Mouse (Mus musculus) stomach, embryonic 16.5 days (tissue): ENCODE results near the gene Soga1. TPM values are rescaled to one million over a fixed set of nuclear protein-coding genes. Genes with fewer than 3 reads are reported as not detected.
A peak's percentile ranks its signal among the peaks of the same experiment; 100 is the strongest.

Experiments used
- ATAC-seq: fragments of 200-750 bp; cut with Nextera tagmentation; 2 replicates; pipeline ENCODE4 v1.8.0; 2017; ENCODE audit warnings: moderate number of reproducible peaks, moderate TSS enrichment; ENCODE audit not compliant: insufficient read depth, low FRiP score
- H3K27ac ChIP-seq: fragments of 300-500 bp; sonication (generic); 2 replicates; pipeline ENCODE4 v1.5.1; 2014; ENCODE audit warnings: low read length
- H3K27me3 ChIP-seq: fragments of 300-500 bp; sonication (generic); 2 replicates; pipeline ENCODE4 v1.6.1; 2014; ENCODE audit warnings: low read length, control low read depth, mixed read lengths; ENCODE audit not compliant: control insufficient read depth, insufficient read depth
- H3K36me3 ChIP-seq: fragments of 300-500 bp; sonication (generic); 2 replicates; pipeline ENCODE4 v1.6.1; 2014; ENCODE audit warnings: low read length; ENCODE audit not compliant: control insufficient read depth, insufficient read depth
- H3K4me1 ChIP-seq: fragments of 300-500 bp; sonication (generic); 2 replicates; pipeline ENCODE4 v1.6.1; 2014; ENCODE audit warnings: low read length, control low read depth, mixed read lengths; ENCODE audit not compliant: control insufficient read depth, insufficient read depth
- H3K4me2 ChIP-seq: fragments of 300-500 bp; sonication (generic); 2 replicates; pipeline ENCODE4 v1.6.1; 2014; ENCODE audit warnings: low read depth, low read length, mixed read lengths
- H3K4me3 ChIP-seq: fragments of 300-500 bp; sonication (generic); replicated peaks from 2 replicates; pipeline ENCODE4 v1.5.1; 2014; ENCODE audit warnings: mild to moderate bottlenecking, low read length
- H3K9ac ChIP-seq: fragments of 300-500 bp; sonication (generic); 2 replicates; pipeline ENCODE4 v1.6.1; 2014; ENCODE audit warnings: low read length
- H3K9me3 ChIP-seq: fragments of 300-500 bp; sonication (generic); replicated peaks from 2 replicates; pipeline ENCODE4 v1.6.1; 2016; ENCODE audit warnings: low read length, control low read depth; ENCODE audit not compliant: control insufficient read depth
- WGBS: fragments of 180-500 bp; shearing (Covaris S2); extraction: QIAGEN DNeasy Blood & Tissue Kit; methylation state at CpG from one replicate; pipeline ENCODE4 v1.1.7; 2014; 5-methylcytosine and 5-hydroxymethylcytosine counted together
- polyA plus RNA-seq: library from polyadenylated mRNA; unstranded; fragments of >200 nt; fragmentation: Nextera tagmentation; extraction: Ambion mirVana; gene quantifications from 2 replicates; pipeline ENCODE4 v1.2.1, GENCODE M21; 2015

The Soga1 gene
- polyA plus RNA-seq, 1 experiment from 2014 or later: 2.1 TPM

DNA sequence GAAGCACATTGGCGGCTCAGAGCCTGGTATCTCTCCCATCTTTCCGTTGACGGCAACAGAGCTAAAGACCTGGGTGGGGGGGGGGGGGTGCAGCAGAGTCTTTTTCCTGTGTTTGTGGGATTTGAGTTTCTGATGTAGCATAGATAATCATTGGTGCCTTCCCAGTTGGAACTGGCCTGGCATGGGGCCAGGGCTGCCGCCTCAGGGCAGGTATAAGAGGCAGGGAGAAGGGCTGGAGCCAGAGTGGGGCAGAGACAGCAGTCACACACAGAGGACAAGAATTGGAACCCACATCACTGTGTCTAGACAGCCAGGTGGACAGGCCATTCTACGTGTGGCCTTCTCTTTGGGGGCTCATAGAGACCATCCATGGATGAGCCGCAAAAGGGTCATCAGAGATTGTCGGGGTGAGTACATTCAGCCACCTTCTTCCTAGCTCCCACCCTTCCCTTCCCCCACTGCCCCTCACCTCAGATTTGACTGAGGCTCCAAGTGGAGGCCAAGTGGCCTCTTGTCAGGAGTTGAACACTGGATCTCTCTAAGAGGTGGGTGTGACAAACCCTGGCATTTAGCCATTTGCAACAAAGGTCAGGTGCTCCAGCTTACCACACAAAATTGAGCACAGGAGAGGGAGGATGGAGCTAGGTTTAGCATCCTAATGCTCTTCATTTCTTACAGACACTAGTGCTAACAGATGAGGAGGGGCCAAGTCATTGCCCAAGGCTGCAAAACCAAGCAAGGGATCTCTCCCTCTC, 6.0 kb upstream of the Soga1 start:
- Histone ChIP-seq H3K4me3 (no peak overlapping the region), H3K4me1 (no peaks in the 10 kb centered on the region), H3K9me3 (no peaks in the 10 kb centered on the region), H3K36me3 (no peaks in the 10 kb centered on the region), H3K9ac (no peak overlapping the region), H3K27me3 (no peaks in the 10 kb centered on the region), H3K4me2 (no peak overlapping the region), H3K27ac (no peak overlapping the region)
- 81% methylated on average over 7 of the region's 7 CpGs for WGBS
- ATAC-seq: no peak

DNA sequence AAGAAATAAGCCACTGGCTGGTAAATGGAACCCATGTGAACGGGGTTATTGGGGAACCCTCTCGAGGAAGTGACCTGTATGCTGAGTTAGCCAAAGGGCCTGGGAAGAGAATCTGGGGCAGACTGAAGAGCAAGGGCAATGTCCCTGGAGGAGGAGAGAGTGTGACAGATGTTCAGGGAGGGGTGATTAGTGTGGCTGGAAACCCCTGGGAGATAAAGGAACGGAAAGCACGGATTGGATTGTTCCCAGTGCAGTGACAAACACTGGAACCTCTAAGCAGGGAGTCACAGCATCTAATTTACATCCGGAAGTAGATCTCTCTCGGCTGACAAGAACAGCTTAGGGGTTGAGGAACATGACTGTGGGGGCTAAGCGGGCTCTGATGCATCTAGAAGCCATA, 2.9 kb upstream of the Soga1 start:
- no peaks in the 10 kb centered on the region for H3K9me3 ChIP-seq
- no peak overlapping the region for H3K27ac ChIP-seq
- no peak overlapping the region for H3K4me3 ChIP-seq
- ATAC-seq: no peak
- no peaks in the 10 kb centered on the region for H3K27me3 ChIP-seq
- H3K4me2 ChIP-seq: no peak overlapping the region
- H3K9ac ChIP-seq: no peak overlapping the region
- H3K36me3 ChIP-seq: no peaks in the 10 kb centered on the region
- WGBS: 31% methylated on average over 7 of the region's 7 CpGs
- peaks cover 8% of the 10 kb centered on the region for H3K4me1 ChIP-seq

DNA sequence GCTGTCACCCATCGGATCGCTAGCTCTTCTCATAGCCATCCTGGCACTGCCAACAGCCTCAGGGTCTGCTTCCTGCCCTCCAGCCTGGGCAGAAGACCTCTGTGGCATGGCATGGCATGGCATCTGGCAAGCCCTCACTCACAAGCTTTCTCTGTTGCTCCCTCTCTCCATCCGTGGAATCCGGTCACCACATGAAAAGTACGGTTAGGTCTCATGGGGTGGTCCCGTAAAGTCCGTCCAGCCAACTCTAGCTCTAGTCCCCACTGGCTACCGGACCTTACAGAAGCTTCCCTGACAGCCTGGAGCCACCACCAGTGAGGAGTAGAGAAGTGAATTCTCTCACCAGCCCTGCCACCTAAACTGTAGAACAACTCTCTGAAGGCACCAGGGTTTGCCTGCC, 2.3 kb upstream of the Soga1 start:
- no peak overlapping the region for H3K4me2 ChIP-seq
- H3K4me3 ChIP-seq: no peak overlapping the region
- H3K27me3 ChIP-seq: no peaks in the 10 kb centered on the region
- H3K9me3 ChIP-seq: no peaks in the 10 kb centered on the region
- WGBS: 91% methylated on average over 8 of the region's 8 CpGs
- H3K36me3 ChIP-seq: no peaks in the 10 kb centered on the region
- H3K4me1 ChIP-seq: peaks cover 14% of the 10 kb centered on the region
- H3K9ac ChIP-seq: no peak overlapping the region
- ATAC-seq: no peak
- no peak overlapping the region for H3K27ac ChIP-seq

DNA sequence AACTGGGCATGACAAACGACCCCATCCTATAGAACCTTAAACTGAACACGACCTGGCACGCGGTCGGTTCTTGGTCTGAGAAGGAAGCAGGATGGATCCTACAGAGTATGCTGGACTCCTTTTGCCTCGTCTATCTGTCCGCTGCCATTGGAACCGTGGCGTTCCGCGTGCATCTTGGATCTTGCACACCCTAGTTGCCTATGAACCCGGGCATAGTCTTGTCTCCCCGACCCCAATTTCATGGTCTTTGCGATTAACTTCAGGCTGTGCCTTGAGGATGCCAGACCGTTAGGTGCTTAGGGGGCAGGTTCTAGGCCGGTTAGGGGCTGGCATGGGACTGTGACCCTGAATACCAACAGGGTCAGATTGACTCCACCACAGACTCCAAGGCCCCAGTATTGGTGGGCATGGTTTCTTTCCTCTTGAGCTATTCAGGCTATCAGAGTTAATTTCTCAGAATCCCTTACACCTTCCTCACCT, 687 bp upstream of the Soga1 start:
- WGBS: 11% methylated on average over 16 of the region's 16 CpGs
- peak overlapping the region; percentile 93 for H3K27ac ChIP-seq

DNA sequence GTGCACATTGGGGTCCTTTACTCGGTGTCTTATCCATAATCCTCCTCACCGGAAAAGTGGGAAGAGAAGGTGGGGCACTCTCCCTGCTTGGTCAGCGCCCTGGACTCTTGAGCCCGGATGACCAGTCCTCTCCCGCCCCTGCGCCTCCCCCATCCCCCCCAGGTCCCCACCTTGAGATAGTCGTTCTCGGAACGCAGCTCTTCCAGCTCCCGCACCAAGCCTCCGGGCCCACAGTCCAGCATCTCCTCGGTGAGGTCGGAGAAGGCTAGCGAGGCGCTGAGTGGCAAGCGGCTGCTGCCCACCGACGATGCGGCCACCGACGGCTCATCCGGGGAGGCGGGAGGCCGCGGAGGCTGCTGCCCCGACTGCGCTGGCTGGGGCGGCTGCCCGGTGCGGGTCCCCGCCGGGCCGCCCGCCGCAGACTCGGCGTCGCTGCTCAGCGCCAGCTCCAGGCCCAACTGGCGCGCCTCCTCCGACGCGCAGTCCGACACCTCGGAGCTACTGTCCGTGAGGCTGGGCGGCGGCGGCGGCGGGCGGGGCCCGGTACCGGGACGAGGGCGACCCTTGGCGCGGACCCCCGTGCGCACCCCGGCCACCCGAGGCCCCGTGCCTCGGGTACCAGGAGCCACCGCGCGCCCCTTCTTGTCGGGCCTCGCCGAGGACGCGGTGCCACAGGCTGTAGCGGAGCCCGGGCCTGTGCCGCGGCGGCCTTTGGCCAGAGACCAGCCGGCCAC, 828 bp downstream of the Soga1 start:
- Histone ChIP-seq H3K4me1 (peaks cover 43% of the 10 kb centered on the region), H3K9ac (peak overlapping the region; percentile 92), H3K36me3 (no peaks in the 10 kb centered on the region), H3K27me3 (no peaks in the 10 kb centered on the region), H3K27ac (peak overlapping the region; percentile 93), H3K4me3 (peak overlapping the region; percentile 78), H3K4me2 (peak overlapping the region; percentile 74), H3K9me3 (no peaks in the 10 kb centered on the region)
- under 1% methylated on average over 73 of the region's 79 CpGs for WGBS
- ATAC-seq: no peak

More for the DNA sequence above, 687 bp upstream of the Soga1 start:
- Histone ChIP-seq H3K9me3 (no peaks in the 10 kb centered on the region), H3K4me1 (peaks cover 30% of the 10 kb centered on the region), H3K27me3 (no peaks in the 10 kb centered on the region), H3K9ac (peak overlapping the region; percentile 92), H3K36me3 (no peaks in the 10 kb centered on the region), H3K4me3 (peak overlapping the region; percentile 78), H3K4me2 (peak overlapping the region; percentile 74)
- ATAC-seq: no peak

DNA sequence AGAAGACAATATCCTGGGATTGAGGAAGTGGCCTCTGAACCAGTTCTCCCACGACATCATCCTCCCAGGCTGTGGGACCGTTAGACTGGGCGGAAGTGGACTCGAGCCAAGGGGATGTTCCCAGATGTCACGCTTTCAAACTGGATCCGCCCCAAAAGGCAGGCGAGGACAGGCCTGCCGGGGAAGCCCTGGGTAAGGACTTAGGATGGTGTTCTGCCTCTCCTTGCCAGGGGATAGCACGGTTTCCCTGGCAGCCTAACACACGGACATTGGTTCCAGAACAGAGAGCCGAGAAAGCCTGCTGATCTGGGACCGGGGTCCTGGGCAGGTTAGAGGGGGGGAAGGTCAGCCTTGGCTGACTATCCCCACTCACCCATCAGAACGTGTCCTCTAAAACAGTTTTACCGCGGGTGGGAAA, 1.4 kb downstream of the Soga1 start:
- peak; percentile 12; the same call in 1 of the 2 replicates for ATAC-seq
- H3K9me3 ChIP-seq: no peaks in the 10 kb centered on the region
- peak overlapping the region; percentile 92 for H3K9ac ChIP-seq
- WGBS: 5% methylated on average over 15 of the region's 15 CpGs
- H3K4me1 ChIP-seq: peaks cover 49% of the 10 kb centered on the region
- no peaks in the 10 kb centered on the region for H3K27me3 ChIP-seq
- H3K36me3 ChIP-seq: no peaks in the 10 kb centered on the region
- peak overlapping the region; percentile 78 for H3K4me3 ChIP-seq
- peak overlapping the region; percentile 93 for H3K27ac ChIP-seq
- peak overlapping the region; percentile 74 for H3K4me2 ChIP-seq

DNA sequence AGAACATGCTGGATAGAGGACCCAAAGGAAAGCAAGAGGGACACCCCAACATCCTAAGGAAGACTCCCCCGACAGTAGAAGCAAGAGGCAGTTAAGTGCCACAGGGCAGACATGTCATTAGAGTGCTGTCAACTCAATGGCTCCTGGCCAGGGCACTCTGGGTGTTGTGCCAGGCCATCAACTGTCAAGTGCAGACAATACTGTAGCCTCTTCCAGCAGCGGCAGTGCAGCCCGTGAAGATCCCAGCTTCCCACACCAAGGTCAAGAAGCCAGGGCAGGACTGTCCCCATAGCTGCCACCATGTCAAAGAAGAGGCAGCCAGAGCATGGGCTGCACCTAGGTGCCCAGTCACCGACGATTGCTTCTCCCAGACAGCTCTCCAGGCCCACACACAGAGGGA, 1.9 kb downstream of the Soga1 start:
- WGBS: 30% methylated on average over 5 of the region's 5 CpGs
- peak overlapping the region; percentile 92 for H3K9ac ChIP-seq
- no peak for ATAC-seq
- peak overlapping the region; percentile 93 for H3K27ac ChIP-seq
- H3K4me1 ChIP-seq: peaks cover 54% of the 10 kb centered on the region
- H3K36me3 ChIP-seq: no peaks in the 10 kb centered on the region
- H3K4me2 ChIP-seq: peak overlapping the region; percentile 74
- no peaks in the 10 kb centered on the region for H3K27me3 ChIP-seq
- H3K4me3 ChIP-seq: peak overlapping the region; percentile 78
- H3K9me3 ChIP-seq: no peaks in the 10 kb centered on the region

DNA sequence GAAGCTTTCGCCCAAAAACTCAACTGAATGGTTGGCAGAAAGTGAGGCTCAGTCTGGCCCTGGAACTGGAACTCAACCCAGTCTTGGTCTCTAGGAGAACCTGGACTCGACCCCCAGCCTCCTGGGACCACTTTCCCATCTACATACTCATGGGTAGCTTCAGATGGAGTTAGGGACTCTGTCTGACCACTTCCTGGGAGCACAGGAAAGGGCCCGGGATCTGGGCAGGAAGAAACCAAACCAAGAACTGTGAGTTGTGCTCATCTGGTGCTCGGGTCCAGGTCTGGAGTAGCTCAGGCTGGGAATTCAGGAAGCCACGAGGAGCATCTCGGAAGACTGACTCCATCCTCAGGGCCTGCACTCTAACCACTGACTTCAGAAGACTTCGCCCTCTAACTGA, 2.5 kb downstream of the Soga1 start:
- H3K9me3 ChIP-seq: no peaks in the 10 kb centered on the region
- H3K27ac ChIP-seq: peak overlapping the region; percentile 28; the same call in 1 of the 2 replicates
- ATAC-seq: no peak
- no peaks in the 10 kb centered on the region for H3K36me3 ChIP-seq
- WGBS: 74% methylated on average over 7 of the region's 7 CpGs
- H3K4me3 ChIP-seq: peak overlapping the region; percentile 78
- H3K9ac ChIP-seq: peak overlapping the region; percentile 92; the same call in 1 of the 2 replicates
- H3K4me1 ChIP-seq: peaks cover 59% of the 10 kb centered on the region
- H3K4me2 ChIP-seq: peak overlapping the region; percentile 74
- H3K27me3 ChIP-seq: no peaks in the 10 kb centered on the region

DNA sequence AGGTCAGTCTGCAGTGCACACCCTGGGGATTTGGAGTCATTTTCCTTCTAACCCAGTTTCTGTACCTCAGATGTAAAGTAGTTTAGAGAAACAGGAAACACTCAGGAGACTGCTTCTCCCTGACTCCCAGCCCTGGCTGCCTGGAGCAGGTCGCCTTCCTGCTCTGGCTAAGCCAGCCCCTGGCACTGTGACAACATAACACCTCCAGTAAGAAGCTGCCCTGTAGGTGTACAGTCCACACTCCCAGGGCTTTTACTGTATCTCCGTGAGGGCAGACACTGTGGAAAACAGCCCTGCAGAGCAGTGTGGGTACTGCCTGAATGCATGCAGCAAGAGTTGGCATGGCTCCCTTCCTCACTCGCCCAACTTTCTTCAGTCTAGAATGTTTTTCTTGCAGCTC, 3.4 kb downstream of the Soga1 start:
- Histone ChIP-seq H3K9me3 (no peaks in the 10 kb centered on the region), H3K4me2 (peak overlapping the region; percentile 74), H3K4me1 (peaks cover 68% of the 10 kb centered on the region), H3K4me3 (peak overlapping the region; percentile 9; the same call in 1 of the 2 replicates), H3K36me3 (no peaks in the 10 kb centered on the region), H3K9ac (no peak overlapping the region), H3K27me3 (no peaks in the 10 kb centered on the region), H3K27ac (peak overlapping the region; percentile 43; the same call in 1 of the 2 replicates)
- ATAC-seq: no peak
- WGBS: 25% methylated on average over 3 of the region's 3 CpGs
